Mouse (Mus musculus): ENCODE measurements around the gene Gsta4.

Gene Gsta4

GRCm38 (mm10) chr9:78178197-78178596 lies 4.4 kb upstream of the Gsta4 start:
- DNase-seq (ENCODE audit: low read depth, low spot score) = no peak

GRCm38 (mm10) chr9:78179071-78179470 lies 3.5 kb upstream of the Gsta4 start:
- DNase-seq (ENCODE audit: low read depth, low spot score) = no peak

GRCm38 (mm10) chr9:78185686-78186085 lies 3.1 kb downstream of the Gsta4 start:
- DNase-seq (ENCODE audit: low read depth, low spot score) = no peak

- no peak for DNase-seq (ENCODE audit: low read depth, low spot score)
Measured at GRCm38 (mm10) chr9:78188910-78189309, 6.3 kb downstream of the Gsta4 start.

- peak; percentile 100 for DNase-seq (ENCODE audit: low read depth, low spot score)
Measured at GRCm38 (mm10) chr9:78190651-78191634, 8.4 kb downstream of the Gsta4 start.

GRCm38 (mm10) chr9:78191736-78192135 lies 9.2 kb downstream of the Gsta4 start:
- DNase-seq (ENCODE audit: low read depth, low spot score) = peak; percentile 99

- DNase-seq (ENCODE audit: low read depth, low spot score) = peak; percentile 95
Measured at GRCm38 (mm10) chr9:78193902-78194597, 11.5 kb downstream of the Gsta4 start.

- peak; percentile 70 for DNase-seq (ENCODE audit: low read depth, low spot score)
Measured at GRCm38 (mm10) chr9:78195034-78195433, 12.5 kb downstream of the Gsta4 start.

- peak; percentile 80 for DNase-seq (ENCODE audit: low read depth, low spot score)
Measured at GRCm38 (mm10) chr9:78197801-78198200, 15.2 kb downstream of the Gsta4 start.

GRCm38 (mm10) chr9:78204194-78204593 lies 21.6 kb downstream of the Gsta4 start:
- no peak for DNase-seq (ENCODE audit: low read depth, low spot score)

GRCm38 (mm10) chr9:78208956-78209355 lies 26.4 kb downstream of the Gsta4 start:
- DNase-seq (ENCODE audit: low read depth, low spot score) = no peak

GRCm38 (mm10) chr9:78210079-78210478 lies 27.5 kb downstream of the Gsta4 start:
- DNase-seq (ENCODE audit: low read depth, low spot score) = no peak

GRCm38 (mm10) chr9:78210821-78211220 lies 28.2 kb downstream of the Gsta4 start:
- no peak for DNase-seq (ENCODE audit: low read depth, low spot score)

- DNase-seq (ENCODE audit: low read depth, low spot score) = no peak
Measured at GRCm38 (mm10) chr9:78211521-78211920, 28.9 kb downstream of the Gsta4 start.

- DNase-seq (ENCODE audit: low read depth, low spot score) = no peak
Measured at GRCm38 (mm10) chr9:78212341-78213049, 29.9 kb downstream of the Gsta4 start.

GRCm38 (mm10) chr9:78217074-78217473 lies 34.5 kb downstream of the Gsta4 start:
- no peak for DNase-seq (ENCODE audit: low read depth, low spot score)

- DNase-seq (ENCODE audit: low read depth, low spot score) = no peak
Measured at GRCm38 (mm10) chr9:78222616-78223015, 40.0 kb downstream of the Gsta4 start.

GRCm38 (mm10) chr9:78223221-78223902 lies 40.8 kb downstream of the Gsta4 start:
- peak; percentile 35 for DNase-seq (ENCODE audit: low read depth, low spot score)

- no peak for DNase-seq (ENCODE audit: low read depth, low spot score)
Measured at GRCm38 (mm10) chr9:78224418-78224817, 41.8 kb downstream of the Gsta4 start.

GRCm38 (mm10) chr9:78225304-78225703 lies 42.7 kb downstream of the Gsta4 start:
- DNase-seq (ENCODE audit: low read depth, low spot score) = no peak

GRCm38 (mm10) chr9:78228122-78228521 lies 45.5 kb downstream of the Gsta4 start:
- DNase-seq (ENCODE audit: low read depth, low spot score) = no peak
